Mouse (Mus musculus): ENCODE data around the gene Prickle3. TPM values are rescaled to one million over a fixed set of nuclear protein-coding genes. Genes with fewer than 3 reads are reported as not detected.

Prickle3 gene
- total RNA-seq (2022), result 10 to 100 TPM; 13.4 to 22.6 (median 17.0) TPM

DNA sequence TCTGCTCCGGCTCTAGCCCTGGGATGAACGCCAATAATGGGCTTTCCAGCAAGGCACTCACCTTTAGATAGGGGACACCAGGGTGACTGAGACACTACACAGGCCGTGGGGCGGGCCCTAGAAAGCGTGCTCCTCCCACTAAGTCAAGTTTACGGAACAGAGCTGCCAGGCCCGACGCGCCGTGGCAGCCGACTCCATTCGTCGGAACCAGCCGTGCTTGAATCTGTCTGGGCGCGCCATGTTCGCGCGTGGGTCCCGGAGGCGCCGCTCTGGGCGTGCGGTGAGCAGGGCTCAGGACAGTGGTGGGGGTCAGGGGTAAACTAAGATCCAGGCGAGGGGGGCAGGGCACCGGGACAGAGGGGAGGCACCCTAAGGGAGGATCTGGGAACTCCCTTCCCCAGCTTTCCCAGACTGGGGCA is at the start of gene Prickle3:
Gene Prickle3, plus strand, starts transcription at position 40 of the 419 bp plus-strand sequence.
- DNase-seq (ENCODE audit: low spot score in 2 of 2), result peak in 1 of 2 experiments; percentile 60

DNA sequence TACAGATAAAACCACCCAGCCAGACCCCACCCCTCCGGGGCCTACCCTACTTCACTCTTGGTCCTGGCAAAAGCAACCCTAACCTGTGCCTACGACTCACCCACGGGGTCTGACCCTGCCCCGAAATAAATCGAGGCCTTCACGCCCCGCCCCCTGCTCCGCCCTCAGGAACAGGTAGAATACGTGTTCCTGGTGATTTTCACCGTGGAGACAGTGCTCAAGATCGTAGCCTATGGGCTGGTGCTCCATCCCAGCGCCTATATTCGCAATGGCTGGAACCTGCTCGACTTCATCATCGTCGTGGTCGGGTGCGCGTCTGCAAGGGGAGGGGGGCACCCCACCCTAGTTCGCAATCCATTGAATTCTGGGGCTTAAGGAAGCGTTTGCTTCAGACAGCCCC is 47.0 kb upstream of the Prickle3 start:
- DNase-seq (ENCODE audit: low spot score in 2 of 2), result no peak

DNA sequence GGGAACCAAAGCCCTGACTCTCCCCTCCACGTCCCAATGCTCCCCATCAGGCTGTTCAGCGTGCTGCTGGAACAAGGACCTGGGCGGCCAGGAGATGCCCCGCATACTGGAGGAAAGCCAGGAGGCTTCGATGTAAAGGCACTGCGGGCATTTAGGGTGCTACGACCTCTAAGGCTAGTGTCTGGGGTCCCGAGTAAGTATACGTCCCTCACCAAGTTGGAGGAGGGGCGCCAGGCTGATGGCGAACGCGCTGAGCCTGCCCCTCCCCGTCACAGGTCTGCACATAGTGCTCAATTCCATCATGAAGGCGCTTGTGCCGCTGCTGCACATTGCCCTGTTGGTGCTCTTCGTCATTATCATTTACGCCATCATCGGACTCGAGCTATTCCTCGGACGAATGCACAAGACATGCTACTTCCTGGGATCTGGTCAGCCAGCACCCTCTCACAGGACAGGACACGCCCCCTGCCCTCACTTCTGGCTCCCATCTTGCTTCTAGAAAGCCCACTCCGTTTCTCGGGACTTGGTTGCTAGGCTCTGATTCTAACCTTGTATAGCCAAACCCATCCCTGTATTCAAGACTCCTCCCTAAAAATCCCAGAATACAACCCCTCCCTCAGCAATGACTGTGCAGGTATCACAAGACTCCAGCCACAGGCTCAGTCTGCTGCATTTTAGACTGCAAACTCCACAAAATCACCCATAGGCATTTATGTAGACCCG is 46.4 kb upstream of the Prickle3 start:
- no peak for DNase-seq (ENCODE audit: low spot score in 2 of 2)

DNA sequence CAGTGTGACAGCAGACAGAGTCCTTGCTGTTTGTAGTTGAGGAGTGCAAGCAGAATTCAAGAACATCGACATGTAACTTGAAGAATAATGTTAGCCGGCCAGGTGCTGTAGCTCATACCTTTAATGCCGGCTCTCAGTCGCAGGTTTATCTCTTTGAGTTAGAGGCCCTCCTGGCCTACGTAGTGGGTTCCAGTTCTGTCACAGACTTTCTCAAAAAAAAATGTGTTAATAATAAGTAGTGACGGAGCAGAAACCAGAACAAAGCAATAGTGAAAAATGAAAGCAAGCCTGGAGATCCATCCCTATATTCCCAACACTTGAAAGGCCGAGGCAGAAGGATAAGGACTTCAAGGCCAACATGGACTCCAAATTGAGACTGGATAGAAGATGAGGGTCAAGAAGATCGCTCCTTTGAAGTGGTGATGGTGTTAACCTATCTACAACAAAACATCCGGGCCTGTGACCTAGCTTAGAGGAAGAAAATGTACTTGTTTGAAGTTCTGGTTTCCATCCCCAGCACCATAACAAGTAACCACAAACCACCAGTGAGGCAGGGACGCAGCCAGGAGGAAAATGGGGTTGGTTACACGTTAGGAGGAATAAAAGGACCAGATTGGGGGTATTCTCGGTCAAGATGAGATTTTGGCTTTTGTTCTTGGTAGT is 39.0 kb upstream of the Prickle3 start:
- DNase-seq (ENCODE audit: low spot score in 2 of 2), result no peak

DNA sequence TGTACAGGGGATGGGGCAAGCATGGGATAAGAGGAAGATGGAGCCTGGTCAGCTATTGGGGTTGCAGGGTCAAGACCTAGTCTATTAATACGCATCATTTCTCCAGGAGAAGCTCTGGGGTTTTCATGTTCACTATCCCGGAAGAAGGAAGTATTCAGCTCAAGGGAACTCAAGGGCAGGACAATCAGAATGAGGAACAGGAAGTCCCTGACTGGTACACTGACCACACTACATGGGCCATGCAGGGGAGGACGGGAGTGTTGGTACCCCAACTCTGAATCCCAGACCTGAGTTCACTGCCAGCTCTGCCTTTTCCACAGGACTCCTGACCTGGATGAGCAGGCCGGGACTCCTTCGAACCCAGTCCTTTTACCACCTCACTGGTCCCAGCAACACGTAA is 24.5 kb upstream of the Prickle3 start:
- DNase-seq (ENCODE audit: low spot score in 2 of 2), result no peak

DNA sequence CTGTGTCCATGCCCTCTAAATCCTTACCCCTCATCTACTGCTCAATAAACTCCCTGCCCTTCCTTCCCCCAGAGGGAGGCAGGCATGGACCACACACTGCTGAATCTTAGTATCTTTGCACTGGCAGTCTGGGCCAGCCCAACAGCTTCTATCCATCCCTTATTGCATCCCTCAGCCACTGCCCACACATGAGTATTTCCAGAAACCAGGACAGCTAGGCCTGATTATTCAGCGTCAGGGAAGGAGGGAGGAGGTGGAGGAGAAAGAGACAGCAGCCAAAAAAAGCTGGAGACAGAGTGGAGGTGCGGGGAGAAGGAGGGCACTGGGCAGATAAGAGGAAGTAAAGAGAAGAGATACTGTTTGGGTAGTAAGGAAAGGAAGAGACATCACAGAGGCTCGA is 22.0 kb upstream of the Prickle3 start:
- no peak for DNase-seq (ENCODE audit: low spot score in 2 of 2)

DNA sequence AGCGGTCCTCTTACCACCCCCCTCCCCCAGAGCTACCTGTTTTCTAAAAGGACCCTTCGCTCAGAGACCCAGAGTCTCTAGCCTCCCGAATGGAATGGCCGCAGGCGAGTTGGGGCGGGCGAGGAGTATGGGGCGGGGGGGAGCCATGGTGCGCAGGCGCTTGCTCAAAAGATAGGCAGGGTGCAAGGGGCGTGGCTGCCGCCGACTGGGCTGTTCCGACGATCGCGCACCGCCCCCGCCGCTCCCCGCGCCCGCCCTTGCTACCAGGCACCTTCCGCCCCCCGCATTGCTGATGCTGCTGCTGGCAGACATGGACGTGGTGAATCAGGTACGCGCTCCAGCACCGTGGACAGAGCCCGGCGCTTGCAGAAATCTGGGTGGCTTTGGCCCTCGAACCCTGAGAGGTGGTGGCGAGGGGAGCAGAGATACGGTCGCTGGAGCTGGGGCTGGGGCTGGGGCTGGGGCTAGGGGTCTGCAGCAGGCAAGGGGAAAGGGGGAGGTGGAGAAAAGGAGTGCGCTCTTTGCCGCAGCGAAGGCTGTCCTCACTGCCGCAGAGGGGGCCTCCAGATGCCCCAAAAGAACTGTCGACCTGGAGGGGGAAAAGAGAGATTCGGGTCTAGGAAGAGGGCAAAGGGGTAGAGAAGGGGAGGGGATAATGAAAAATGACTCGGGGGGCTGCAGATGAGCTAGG is 18.5 kb upstream of the Prickle3 start, which contains the start of gene Syp:
Gene Syp, plus strand, starts transcription at position 71 of the 691 bp plus-strand sequence.
- peak; percentile 33 for DNase-seq (ENCODE audit: low spot score in 2 of 2)

DNA sequence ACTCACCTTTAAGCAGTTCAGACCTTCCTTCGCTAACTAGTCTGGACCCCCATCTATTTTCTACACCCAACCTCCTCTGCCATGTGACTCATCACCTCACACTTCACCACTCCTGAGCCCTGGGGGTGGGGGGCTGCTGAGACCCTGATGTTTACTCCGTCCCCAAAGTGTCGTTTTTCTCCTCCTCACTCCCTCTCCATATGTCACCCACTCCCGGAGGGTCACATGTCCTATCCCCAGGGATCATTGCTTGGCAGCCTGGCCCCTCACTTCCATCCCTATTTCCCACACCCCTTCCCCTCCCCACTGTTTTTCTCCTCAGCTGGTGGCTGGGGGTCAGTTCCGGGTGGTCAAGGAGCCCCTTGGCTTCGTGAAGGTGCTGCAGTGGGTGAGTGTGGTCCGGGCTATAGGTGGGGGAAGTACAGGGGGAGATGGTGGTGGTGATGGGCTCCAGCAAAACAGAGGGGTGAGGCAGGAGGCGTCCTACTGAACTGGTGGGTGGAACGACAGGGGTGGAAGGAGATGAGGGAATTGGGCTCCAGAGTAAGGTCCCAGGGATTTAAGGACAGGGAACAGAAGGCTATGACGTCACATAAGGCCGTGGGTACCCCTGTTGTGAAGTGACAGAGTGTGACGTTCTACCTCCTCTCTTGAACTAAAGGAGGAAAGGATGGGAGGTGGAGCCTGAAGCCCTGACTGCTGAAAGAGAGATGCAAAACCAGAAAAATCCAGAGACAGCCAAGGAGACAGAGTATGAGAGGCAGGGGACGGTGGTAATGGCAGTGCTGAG is 17.3 kb upstream of the Prickle3 start:
- no peak for DNase-seq (ENCODE audit: low spot score in 2 of 2)

DNA sequence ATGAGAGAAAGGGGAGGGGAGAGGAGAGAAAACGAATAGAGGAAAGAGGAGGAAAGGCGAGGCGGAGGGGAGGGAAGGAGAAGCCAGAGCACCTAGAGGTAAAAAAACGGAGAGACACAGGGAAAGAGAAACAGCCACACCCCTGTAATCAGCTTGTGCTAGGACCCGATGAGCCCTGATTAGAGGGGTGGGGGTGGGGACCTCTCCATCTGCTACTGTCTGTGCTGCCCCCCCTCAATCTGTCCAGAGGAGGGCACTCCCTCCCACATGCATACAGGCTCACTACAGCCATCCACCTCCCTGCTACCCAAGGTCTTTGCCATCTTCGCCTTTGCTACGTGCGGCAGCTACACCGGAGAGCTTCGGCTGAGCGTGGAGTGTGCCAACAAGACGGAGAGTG is 16.3 kb upstream of the Prickle3 start:
- no peak for DNase-seq (ENCODE audit: low spot score in 2 of 2)

DNA sequence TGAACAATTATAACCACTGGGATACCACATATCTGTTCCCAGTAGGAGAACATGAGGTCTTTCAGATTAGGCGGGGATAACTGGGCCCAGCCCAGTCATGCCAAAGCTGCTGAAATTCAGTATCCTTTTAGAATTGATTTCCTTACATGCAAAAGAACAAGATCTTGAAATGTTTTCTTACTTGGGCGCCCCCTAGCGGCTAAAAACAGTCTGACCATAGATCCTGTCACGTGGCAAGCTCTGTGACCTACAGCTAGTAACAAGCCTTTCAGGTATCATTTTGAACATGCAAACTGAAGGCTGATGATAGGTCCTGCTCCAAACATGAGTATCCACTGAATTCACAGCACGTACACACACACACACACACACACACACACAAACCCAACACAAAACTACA is 11.7 kb upstream of the Prickle3 start:
- peak; percentile 65 to 68 for DNase-seq (ENCODE audit: low spot score in 2 of 2)

DNA sequence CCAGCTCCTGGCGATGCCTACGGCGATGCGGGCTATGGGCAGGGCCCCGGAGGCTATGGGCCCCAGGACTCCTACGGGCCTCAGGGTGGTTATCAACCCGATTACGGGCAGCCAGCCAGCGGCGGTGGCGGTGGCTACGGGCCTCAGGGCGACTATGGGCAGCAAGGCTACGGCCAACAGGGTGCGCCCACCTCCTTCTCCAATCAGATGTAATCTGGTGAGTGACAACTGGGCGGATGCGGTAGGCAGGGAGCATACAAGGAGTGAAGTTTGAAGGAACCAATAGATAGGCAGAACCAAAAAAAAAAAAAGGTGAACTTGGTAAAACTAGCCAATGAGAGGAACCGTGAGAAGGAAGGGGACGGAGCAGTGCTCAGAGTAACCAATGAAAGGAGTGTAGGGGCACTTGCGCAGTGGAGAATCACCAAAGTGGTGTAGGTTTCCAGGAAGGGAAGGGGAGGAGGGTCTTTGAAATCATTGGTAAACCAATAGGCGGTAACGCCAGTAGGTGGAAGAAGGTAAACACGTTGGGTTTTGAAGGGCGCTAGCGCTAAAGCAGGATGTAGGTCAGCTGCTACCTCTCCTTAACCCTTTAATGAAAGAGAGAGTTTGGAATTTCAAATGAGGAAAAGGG is 8.3 kb upstream of the Prickle3 start:
- peak; percentile 75 to 86 for DNase-seq (ENCODE audit: low spot score in 2 of 2)

DNA sequence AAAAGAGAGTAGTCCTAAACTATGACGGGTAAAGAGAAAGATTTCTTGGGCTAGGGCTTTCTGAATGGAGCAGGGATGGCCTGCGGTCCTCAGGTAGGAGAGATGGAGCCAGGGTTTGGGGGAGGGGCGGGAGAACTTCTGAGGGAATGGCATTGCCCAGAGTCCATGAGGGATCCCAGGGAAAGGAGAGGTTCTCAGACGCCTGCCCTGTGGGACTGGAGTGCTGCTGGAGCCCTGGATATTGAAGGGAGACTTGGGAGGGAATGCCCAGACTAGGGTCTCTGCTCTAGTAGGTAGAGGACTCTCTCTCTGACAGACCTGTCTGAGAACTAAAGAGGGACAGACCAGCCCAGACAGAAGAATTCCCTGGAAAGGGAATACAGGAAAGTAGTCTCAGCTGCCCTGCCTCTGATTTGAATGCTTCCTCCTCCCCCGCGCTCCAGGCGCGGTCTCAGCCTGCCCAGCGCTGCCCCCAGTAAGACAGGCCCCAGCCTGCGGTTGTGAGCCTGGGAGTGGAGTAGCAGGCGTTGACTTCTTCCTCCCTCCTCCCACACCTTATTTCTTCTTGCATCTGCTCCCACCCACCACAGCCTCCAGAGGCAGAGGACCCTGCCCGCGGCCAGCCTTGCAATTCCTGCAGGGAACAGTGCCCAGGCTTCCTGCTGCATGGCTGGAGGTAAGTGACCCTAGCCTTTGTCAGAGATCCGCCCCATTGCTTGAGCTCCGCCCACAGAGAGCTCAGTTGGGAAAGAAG is 1.1 kb downstream of the Prickle3 start:
- DNase-seq (ENCODE audit: low spot score in 2 of 2), result peak in 1 of 2 experiments; percentile 57

DNA sequence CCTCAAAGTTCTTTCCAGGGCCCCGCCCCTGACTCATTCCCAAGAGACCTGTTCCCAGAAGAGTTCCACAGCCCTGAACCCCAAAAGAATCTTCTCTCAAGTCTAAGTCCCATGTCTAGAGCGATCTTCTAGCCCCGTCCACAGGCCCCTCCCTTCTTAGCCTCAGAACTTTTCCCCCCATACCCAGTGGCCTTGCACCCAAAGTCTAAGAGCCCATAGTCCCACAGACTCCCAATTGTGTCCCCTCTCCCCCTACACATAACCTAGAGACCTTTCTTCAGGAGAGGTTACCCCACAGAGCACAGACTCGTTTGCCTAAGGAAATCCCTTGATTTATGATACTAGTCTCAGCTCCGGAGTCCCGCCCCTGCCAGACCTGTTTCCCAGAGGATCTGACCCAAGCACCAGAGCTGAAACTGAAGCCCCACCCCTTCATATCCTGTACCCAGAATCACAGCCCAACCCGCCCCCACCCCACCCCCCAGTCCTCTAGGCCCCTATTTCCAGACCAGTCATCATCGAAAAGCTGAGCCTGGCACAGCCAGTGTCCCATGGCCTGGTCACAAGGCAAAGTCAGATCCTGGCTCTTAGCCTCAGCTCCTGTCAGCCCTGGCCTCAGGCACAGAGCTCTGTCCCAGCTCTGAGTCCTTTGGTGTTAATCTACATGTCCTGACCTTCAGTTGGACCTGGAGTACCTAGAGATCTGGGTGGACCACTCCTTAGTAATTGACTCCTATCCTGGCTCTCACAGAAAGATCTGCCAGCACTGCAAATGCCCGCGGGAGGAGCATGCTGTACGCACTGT is 1.9 kb downstream of the Prickle3 start:
- DNase-seq (ENCODE audit: low spot score in 2 of 2), result peak in 1 of 2 experiments; percentile 64

DNA sequence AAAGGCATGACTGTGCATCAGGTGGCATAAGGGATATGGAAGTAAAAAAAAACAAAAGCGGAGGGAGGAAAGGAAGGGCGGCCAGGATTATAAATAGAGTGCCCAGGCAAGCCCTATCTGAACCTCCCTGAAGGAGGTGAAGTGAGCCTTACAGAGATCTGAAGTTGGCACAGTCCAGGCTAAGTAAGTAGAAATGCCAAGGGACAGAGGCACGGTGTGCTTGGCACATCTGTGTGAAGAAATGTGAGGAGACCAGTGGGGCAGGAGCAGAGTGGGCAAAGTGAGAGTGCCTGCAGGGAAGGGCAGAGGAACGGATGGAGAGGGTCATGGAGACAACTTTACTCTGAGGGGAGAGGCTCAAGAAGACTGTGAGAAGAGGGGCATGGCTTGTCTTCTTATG is 4.0 kb downstream of the Prickle3 start:
- peak in 1 of 2 experiments; percentile 42 for DNase-seq (ENCODE audit: low spot score in 2 of 2)

DNA sequence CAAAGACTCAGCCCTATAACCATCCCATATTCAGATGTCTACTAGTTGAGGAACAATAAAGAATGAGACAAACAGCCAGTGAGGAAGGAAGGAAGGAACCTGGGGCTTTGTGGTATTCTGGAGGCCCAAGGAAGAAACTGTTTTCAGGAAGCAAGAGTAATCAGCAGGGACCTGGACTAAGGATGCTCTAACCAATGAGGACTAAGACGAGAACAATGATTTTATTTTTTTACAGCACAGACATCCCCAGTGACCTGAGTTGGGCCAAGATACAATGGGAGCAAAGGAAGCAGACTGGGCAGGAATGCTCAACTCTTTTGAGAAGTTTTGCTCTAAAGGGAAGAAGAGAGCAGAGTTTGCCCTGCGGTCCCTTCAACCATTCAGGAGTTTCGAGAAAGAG is 5.9 kb downstream of the Prickle3 start:
- DNase-seq (ENCODE audit: low spot score in 2 of 2), result no peak

DNA sequence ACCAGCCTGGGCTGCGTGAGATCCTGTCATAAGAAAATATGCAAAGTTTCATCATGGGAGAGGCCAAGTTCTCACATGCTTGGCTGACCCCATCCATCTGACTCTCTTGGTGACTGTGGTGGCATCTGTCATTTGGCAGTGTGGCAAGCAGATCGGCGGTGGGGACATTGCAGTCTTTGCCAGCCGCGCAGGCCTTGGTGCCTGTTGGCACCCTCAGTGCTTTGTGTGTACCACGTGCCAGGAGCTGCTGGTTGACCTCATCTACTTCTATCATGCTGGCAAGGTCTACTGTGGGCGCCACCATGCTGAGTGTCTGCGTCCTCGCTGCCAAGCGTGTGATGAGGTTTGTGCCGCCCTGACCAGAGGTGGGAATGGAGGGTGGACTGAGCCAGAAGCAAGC is 7.7 kb downstream of the Prickle3 start:
- DNase-seq (ENCODE audit: low spot score in 2 of 2), result no peak

DNA sequence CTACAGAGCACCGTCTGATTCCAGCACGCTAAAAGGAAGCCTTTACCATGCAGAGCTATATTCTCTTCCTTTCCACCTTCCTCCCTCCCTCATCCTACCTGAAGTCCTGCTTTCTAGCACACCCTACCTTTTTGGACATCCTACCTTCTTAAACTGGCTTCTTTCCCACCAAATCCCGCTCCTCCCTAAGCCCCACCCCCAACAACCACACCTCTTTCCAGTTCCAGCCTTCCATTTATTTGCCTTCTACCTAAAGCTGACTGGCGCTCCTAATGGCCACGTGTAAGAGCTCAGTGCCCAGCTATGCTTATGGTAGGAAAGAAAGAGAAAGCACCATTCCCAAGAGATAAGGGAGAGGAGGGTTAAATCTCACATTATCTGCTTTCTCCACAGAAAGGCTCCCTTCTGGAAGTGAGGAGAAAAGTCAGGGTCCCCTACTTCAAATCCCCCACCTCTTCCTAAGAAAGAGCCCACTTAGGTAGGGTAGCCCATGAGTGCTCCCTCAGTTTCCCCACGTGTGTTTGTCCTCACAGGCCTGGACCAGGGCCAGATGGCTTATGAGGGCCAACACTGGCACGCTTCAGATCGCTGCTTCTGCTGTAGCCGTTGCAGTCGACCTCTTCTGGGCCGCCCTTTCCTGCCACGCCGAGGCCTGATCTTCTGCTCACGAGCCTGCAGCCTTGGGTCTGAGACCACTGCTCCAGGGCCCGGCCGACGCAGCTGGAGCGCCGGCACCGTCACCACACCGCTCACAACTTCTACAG is 8.9 kb downstream of the Prickle3 start:
- no peak for DNase-seq (ENCODE audit: low spot score in 2 of 2)

DNA sequence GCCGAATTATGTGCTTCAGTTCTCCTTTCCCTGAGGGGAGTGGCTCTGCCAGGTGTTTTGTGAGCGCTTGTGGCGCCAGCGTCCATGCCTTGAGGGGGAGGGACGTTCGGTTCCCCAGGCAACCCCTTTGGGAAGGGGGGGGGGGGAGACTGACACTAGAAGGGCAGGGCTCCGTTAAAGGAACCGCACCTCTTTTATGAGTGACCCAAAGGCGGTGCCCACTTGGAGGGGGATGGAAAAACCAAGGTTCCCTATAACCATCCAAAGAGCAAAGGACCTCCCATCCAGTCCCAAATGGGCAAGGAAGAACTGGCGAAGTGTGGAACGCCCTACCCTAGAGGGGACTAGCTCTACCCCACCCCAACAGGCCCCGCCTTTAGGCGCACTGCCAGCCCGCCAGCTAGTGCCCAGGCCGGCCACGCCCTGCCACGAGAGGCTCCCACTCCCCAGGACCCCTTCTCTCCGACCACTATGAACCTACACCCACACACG is 13.4 kb downstream of the Prickle3 start:
- DNase-seq (ENCODE audit: low spot score in 2 of 2), result peak in 1 of 2 experiments; percentile 64

Data from gastrocnemius, adult 8-10 months (tissue).